Mouse (Mus musculus) MEL (cell line): ENCODE results near the gene Mmab.

Experiments used
- CTCF ChIP-seq, 3 experiments: IDR thresholded peaks in 2 of 3; conservative IDR thresholded peaks in 1 of 3; 2 replicates each; pipeline ENCODE4 v1.5.1; 2011 to 2012; ENCODE audit warnings: low read length in 3 of 3, low read depth in 2 of 3, mild to moderate bottlenecking in 2 of 3, improper control_type of control experiment in 1 of 3, inconsistent platforms in 1 of 3, mixed read lengths in 1 of 3, moderate library complexity in 1 of 3; ENCODE audit not compliant: control insufficient read depth in 1 of 3, insufficient read depth in 1 of 3, poor library complexity in 1 of 3, severe bottlenecking in 1 of 3
- E2F4 ChIP-seq: IDR thresholded peaks from 2 replicates; pipeline ENCODE4 v1.6.1; 2011; ENCODE audit warnings: low read depth, low read length, improper control_type of control experiment, borderline replicate concordance
- EP300 ChIP-seq, 2 experiments: IDR thresholded peaks; 2 replicates each; pipeline ENCODE4 v1.6.1; 2011; ENCODE audit warnings: improper control_type of control experiment in 2 of 2, low read length in 2 of 2, low read depth in 1 of 2, mild to moderate bottlenecking in 1 of 2
- GATA1 ChIP-seq: IDR thresholded peaks from 2 replicates; pipeline ENCODE4 v1.6.1; 2011; ENCODE audit warnings: low read depth, low read length, improper control_type of control experiment
- KAT2A ChIP-seq: conservative IDR thresholded peaks from 2 replicates; pipeline ENCODE4 v1.6.1; 2012; ENCODE audit warnings: low read depth, low read length, improper control_type of control experiment, inconsistent platforms
- MAZ ChIP-seq: IDR thresholded peaks from 2 replicates; pipeline ENCODE4 v1.6.1; 2012; ENCODE audit warnings: low read depth, mild to moderate bottlenecking, inconsistent platforms, low read length, improper control_type of control experiment
- POLR2A ChIP-seq, 2 experiments: IDR thresholded peaks; 2 replicates each; pipeline ENCODE4 v1.6.1; 2011 to 2012; ENCODE audit warnings: low read length in 2 of 2, mild to moderate bottlenecking in 2 of 2, control low read depth in 1 of 2, improper control_type of control experiment in 1 of 2, low read depth in 1 of 2, moderate library complexity in 1 of 2; ENCODE audit not compliant: control insufficient read depth in 1 of 2, insufficient read depth in 1 of 2, poor library complexity in 1 of 2
- RCOR1 ChIP-seq: IDR thresholded peaks from 2 replicates; pipeline ENCODE4 v1.6.1; 2012; ENCODE audit warnings: low read depth, mild to moderate bottlenecking, inconsistent platforms, low read length, improper control_type of control experiment

GRCm38 (mm10) chr5:114422591-114422990, 21.3 kb downstream of the Mmab start:
- TF ChIP-seq EP300 (IDR thresholded peaks at IDR 0.05; ENCODE audit: low read depth in 1 of 2, low read length in 2 of 2): no peak
- TF ChIP-seq KAT2A: no peak
- TF ChIP-seq GATA1: no peak
- no peak for TF ChIP-seq CTCF (IDR thresholded peaks at IDR 0.05 in 2 of 3, conservative IDR thresholded peaks at IDR 0.05 in 1 of 3; ENCODE audit: control insufficient read depth in 1 of 3, insufficient read depth in 1 of 3, low read depth in 2 of 3, low read length in 3 of 3, poor library complexity in 1 of 3, severe bottlenecking in 1 of 3)
- TF ChIP-seq POLR2A (IDR thresholded peaks at IDR 0.05; ENCODE audit: control insufficient read depth in 1 of 2, insufficient read depth in 1 of 2, low read depth in 1 of 2, low read length in 2 of 2, poor library complexity in 1 of 2): no peak
- no peak for TF ChIP-seq MAZ
- no peak for TF ChIP-seq E2F4
- no peak for TF ChIP-seq RCOR1
